Mouse (Mus musculus) gastrocnemius, postnatal 4 days (tissue): ENCODE results near the gene Prep. TPM values are rescaled to one million over a fixed set of nuclear protein-coding genes. Genes with fewer than 3 reads are reported as not detected.

Experiments
- DNase-seq, 2 experiments: peaks; one replicate each; pipeline ENCODE4 v3.0.0; 2021 to 2022; ENCODE audit warnings: low spot score in 2 of 2, mixed read lengths in 2 of 2
- total RNA-seq, 2 experiments: library from RNA; stranded (reverse); gene quantifications; 2 replicates each; pipeline ENCODE4 v1.2.3; 2021

Gene Prep
- total RNA-seq, 2 experiments from 2014 or later = 14.7 to 15.0 TPM

DNA sequence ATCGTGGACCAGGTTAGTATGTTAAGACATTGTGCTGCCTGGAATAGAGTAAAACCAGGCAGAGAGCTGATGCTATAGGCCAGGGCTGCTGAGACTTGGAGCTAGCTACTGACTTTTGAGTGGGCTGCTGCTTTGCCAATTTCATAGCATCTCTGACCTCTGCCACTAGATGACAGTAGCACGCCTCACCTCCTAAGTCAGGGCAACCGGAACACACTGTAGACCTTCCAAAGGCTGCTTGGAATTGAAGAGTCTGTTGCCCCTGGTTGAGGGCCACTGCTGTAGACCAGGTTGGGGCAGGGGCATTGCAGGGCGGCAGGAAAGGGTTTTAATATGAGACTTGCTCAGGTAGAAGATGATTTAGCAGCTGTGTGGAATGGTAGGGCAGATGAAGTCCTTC is 47.5 kb downstream of the Prep start:
- no peak for DNase-seq

DNA sequence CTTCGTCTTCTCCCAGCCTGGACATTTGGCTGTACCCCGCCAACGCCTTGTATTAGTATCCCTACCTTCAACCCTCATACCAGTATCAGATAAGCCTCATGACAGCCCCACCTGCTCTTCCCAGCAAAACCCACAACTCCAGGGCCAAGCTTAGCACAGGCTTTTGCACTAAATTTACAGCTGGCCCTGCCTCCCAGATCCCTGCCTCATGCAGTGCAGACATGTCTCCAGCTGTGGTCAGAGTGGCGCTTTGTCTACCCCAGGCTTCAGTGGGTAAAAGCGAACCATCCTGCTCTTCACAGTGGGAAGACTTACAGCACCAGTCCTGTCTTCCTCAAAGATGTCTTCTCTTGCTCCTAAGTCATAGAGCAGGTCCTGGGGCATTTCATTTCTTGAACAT is 49.8 kb downstream of the Prep start:
- no peak for DNase-seq

GRCm38 (mm10) chr10:45118389-45118788 is 51.4 kb downstream of the Prep start:
- DNase-seq = no peak

GRCm38 (mm10) chr10:45121637-45122036 is 54.6 kb downstream of the Prep start:
- DNase-seq = no peak

- DNase-seq = no peak
Measured at GRCm38 (mm10) chr10:45122476-45122875, 55.5 kb downstream of the Prep start.

- no peak for DNase-seq
Measured at GRCm38 (mm10) chr10:45123011-45123410, 56.0 kb downstream of the Prep start.

- DNase-seq = no peak
Measured at GRCm38 (mm10) chr10:45129105-45129504, 62.1 kb downstream of the Prep start.

DNA sequence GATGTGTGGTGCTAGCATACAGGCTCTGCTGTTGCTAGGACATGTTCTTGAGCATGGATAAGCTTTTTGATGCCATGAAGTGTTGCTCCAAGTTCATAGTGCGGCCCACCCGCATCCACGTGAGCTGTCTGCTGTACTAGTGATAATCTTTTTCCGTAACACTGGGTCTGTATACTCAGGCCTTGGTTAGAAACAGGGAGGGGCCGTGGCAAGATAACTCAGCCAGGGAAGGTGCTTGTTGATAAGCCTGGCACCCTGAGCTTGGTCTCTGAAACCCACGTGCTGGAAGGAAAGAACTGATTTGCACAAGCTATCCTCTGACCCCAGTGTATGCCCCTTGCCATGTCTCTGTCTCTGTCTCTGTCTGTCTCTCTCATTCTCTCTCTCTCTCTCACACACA is 63.0 kb downstream of the Prep start:
- no peak for DNase-seq

GRCm38 (mm10) chr10:45132371-45132770 is 65.4 kb downstream of the Prep start:
- no peak for DNase-seq

DNA sequence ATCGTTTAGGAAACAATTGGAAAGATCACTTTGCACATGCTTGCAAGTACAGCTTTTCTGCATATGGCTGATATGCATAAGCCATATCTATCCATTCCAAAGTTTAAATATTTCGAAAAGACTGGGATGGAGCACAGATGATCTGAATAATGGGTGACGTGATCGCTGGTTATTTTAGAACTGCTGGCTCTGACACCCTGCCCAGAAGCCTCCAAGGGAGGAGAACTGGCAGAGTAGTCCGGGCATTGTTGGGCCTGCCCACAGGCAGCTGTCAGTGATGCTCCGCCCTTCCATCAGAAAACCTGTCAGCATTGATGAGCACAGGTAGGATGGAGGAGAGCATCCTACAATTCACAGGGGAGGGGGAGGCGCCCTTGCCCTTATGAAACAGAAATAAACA is 69.8 kb downstream of the Prep start:
- no peak for DNase-seq

- DNase-seq = no peak
Measured at GRCm38 (mm10) chr10:45139910-45140309, 72.9 kb downstream of the Prep start.

- no peak for DNase-seq
Measured at GRCm38 (mm10) chr10:45140474-45141212, 73.6 kb downstream of the Prep start.

GRCm38 (mm10) chr10:45142359-45142758 is 75.4 kb downstream of the Prep start:
- no peak for DNase-seq

- no peak for DNase-seq
Measured at GRCm38 (mm10) chr10:45144038-45144817, 77.2 kb downstream of the Prep start.

- DNase-seq = no peak
Measured at GRCm38 (mm10) chr10:45146821-45147220, 79.8 kb downstream of the Prep start.

DNA sequence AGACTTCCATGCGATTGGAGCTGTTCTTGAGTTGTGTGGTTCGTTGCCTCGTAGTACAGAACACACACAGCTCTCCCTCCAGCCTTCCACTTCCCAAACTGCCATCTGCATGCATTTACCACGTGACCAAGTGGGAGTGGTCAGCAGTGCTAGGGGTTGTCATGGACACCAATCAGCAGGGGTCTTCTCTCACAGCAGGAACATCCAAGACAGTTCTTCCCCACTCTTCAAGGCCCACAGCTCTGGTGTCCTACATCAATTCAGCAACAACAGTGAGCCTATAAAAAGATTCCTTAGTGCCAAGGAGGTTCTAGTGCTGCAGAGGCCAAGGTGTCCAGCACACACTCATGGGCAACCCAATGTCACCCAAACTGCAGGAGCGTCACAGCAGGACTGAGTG is 84.1 kb downstream of the Prep start:
- no peak for DNase-seq

DNA sequence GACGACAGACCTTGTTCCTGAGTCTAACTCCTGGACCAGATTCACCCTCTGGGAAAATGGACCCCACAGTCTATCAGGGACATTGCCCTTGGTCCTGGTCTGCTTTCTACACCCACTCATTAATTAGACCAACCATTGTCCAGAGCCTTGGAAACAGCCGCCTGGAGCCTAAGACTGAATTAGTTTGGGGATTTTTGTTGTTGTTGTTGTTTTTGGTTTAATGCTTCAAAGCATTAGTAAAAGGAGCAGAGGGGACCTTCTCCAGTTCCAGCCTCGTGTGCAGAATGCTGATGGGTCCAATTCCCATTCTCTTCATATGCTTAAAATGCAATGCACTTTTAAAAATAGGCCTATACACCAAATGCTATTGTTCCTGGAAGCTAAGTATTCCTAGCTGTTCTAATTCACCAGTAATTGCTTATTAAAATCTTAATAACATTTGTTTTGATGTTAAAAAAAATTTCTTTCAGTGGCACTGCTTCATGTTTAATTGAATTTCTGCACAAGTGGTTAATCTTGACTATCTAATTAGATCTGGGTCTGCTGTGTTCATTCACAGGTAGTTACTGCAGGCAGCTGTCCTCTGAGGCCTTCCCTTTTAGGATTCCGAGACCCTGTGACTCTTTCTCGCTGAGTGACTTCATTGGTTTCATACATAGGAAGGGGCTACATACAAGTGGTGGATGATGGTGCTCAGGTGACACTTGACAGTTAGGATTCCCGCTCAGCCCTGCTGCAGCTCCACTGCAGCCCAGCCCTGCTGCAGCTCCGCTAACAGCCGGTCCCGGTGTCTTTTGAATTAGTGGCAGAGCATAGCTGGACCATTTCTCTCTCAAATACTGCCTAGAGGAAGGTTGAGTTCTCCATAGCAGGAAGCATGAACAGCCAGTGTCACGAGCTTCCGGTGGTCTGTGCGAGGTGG is 85.0 kb downstream of the Prep start:
- DNase-seq = no peak

DNA sequence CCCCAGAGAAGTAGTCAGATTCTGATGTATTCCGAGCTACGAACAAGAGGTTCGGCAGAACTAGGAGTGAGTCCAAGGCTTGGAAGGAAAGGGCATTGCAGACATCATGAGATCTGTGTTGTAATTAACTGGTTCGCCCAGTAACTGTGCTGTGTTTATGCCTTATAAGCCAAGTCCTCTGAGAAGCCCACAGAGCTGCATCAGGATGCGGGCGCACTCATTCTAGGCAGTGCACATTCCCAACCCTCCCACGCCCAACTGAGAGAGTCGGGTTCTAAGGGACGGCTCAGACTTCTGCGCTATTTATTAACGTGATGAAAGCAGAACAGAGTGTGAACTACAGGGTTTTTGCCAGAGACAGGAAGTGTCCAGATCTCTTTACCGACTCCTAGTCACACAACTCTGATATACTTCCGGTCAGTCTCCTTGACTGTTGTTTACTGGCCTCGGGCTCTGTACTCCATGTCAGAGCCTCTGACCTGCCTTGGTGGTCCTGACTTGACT is 87.6 kb downstream of the Prep start:
- no peak for DNase-seq

DNA sequence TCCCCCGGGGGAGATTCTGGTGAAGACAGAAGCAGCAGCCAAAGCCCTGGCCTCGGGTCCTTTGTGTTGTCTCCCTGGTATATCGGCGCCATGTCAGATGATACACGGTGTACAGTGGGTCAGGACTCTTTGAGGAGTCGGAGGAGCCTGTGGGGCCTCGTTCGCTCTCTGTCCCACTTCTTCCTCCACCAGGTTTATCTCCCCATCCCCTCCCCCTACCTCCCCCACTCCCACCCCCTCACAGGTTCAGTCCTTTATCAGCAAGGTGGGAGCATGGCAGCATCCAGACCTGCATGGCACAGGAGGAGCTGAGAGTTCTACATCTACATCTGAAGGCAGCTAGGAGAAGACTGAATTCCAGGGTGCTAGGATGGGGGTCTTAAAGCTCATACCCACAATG is 98.8 kb downstream of the Prep start:
- DNase-seq = no peak

- no peak for DNase-seq
Measured at GRCm38 (mm10) chr10:45173927-45174326, 106.9 kb downstream of the Prep start.

DNA sequence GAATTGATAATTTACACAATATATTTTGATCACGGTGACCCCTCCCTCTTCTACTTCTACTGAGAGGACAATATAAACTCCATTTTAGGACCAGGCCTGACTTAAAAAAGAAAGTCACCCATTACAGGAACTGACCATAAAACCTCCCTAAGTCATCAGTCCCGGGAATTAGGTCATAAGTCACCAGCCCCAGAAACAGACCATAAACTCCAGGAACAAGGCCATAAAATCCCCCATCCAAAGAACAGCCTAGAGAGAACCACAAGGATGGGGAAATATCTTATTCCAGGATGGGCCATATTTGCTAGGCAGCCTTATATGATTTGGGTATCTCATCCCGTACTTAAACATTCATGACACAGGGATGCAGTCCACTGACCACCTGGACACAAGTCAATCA is 107.3 kb downstream of the Prep start:
- no peak for DNase-seq
